Mouse (Mus musculus): ENCODE measurements around the gene Chmp2a.

Chmp2a gene

GRCm38 (mm10) chr7:13035211-13035855 lies 726 bp upstream of the Chmp2a start:
- no peak for DNase-seq (ENCODE audit: low read depth)

GRCm38 (mm10) chr7:13033451-13034147 lies 1.0 kb downstream of the Chmp2a start:
- DNase-seq (ENCODE audit: low read depth), result no peak

GRCm38 (mm10) chr7:13032541-13032940 lies 2.1 kb downstream of the Chmp2a start:
- DNase-seq (ENCODE audit: low read depth), result no peak

GRCm38 (mm10) chr7:13031983-13032382 lies 2.6 kb downstream of the Chmp2a start:
- no peak for DNase-seq (ENCODE audit: low read depth)

GRCm38 (mm10) chr7:13031069-13031468 lies 3.5 kb downstream of the Chmp2a start:
- no peak for DNase-seq (ENCODE audit: low read depth)

GRCm38 (mm10) chr7:13028986-13029385 lies 5.6 kb downstream of the Chmp2a start:
- no peak for DNase-seq (ENCODE audit: low read depth)

- DNase-seq (ENCODE audit: low read depth), result no peak
Measured at GRCm38 (mm10) chr7:13025511-13026112, 9.0 kb downstream of the Chmp2a start.

- no peak for DNase-seq (ENCODE audit: low read depth)
Measured at GRCm38 (mm10) chr7:13024805-13025204, 9.8 kb downstream of the Chmp2a start.

GRCm38 (mm10) chr7:13023928-13024731 lies 10.5 kb downstream of the Chmp2a start:
- DNase-seq (ENCODE audit: low read depth), result peak; percentile 82

- DNase-seq (ENCODE audit: low read depth), result peak; percentile 81
Measured at GRCm38 (mm10) chr7:13022773-13023535, 11.7 kb downstream of the Chmp2a start.

GRCm38 (mm10) chr7:13015217-13015616 lies 19.4 kb downstream of the Chmp2a start:
- DNase-seq (ENCODE audit: low read depth), result no peak

- DNase-seq (ENCODE audit: low read depth), result no peak
Measured at GRCm38 (mm10) chr7:13014275-13014839, 20.2 kb downstream of the Chmp2a start.

- no peak for DNase-seq (ENCODE audit: low read depth)
Measured at GRCm38 (mm10) chr7:13013671-13014070, 20.9 kb downstream of the Chmp2a start.

GRCm38 (mm10) chr7:13010005-13010908 lies 24.4 kb downstream of the Chmp2a start, which contains the start of gene Zbtb45:
Gene Zbtb45 (minus strand): TSS chr7:13010034.
- no peak for DNase-seq (ENCODE audit: low read depth)

GRCm38 (mm10) chr7:13009143-13010004 lies 25.2 kb downstream of the Chmp2a start:
- peak; percentile 89 for DNase-seq (ENCODE audit: low read depth)

GRCm38 (mm10) chr7:13007341-13008092 lies 27.1 kb downstream of the Chmp2a start:
- DNase-seq (ENCODE audit: low read depth), result no peak

- no peak for DNase-seq (ENCODE audit: low read depth)
Measured at GRCm38 (mm10) chr7:13006531-13006930, 28.1 kb downstream of the Chmp2a start.

GRCm38 (mm10) chr7:13006011-13006410 lies 28.6 kb downstream of the Chmp2a start:
- no peak for DNase-seq (ENCODE audit: low read depth)
